In genomic region chr7:141147044-141147443, GRCm38 (mm10) we compare ENCODE assay signal across 16 mouse cellular contexts. TPM values are rescaled to one million over a fixed set of nuclear protein-coding genes. Genes with fewer than 3 reads are reported as not detected.
DNase-seq lines count a peak whose midpoint lies in the region; ATAC-seq lines count a peak whose summit lies in the region.
"Had no signal": no experiment of that assay in that cellular context is flagged by ENCODE, and none has a peak within 500 bp of the region (broad histone marks: within the 10 kb centered on the region; RNA-seq: fewer than 3 reads in every experiment).

No protein-coding gene starts in this region.

- ATAC-seq in megakaryocyte progenitor cell, adult 5-6 weeks (replicated peaks; ENCODE audit: poor library complexity) = peak; percentile 12; the same call in 1 of the 2 replicates
- ATAC-seq: forebrain, postnatal 0 days; Patski had no signal

- peak; percentile 60 for DNase-seq in cerebellum, adult 11-12 months
- no peak for DNase-seq in cerebellum, postnatal 4 days (ENCODE audit: low spot score in 2 of 2)
- DNase-seq in spleen, postnatal 4 days (ENCODE audit: low spot score in 2 of 2) = peak; percentile 43 to 61
- no peak for DNase-seq in spleen, postnatal 14 days (ENCODE audit: low spot score in 2 of 2)
- peak; percentile 47 to 60 for DNase-seq in cerebellum, postnatal 36 days
- no peak for DNase-seq in ovary, postnatal 14 days (ENCODE audit: low spot score)
- no peak for DNase-seq in adrenal gland, postnatal 14 days
- DNase-seq: embryo, embryonic 11 days; forebrain, postnatal 0 days; gastrocnemius, postnatal 10 days; kidney, adult 18-20 months; kidney, postnatal 25 days; retina, postnatal 1 day had no signal

RNA-seq across cellular contexts. Expression of gene Ptdss2, which starts 24.9 kb away (rescaled TPM):
- 5.8 and 9.2 TPM in 2 replicates for total RNA-seq in megakaryocyte progenitor cell, adult 5-6 weeks (2015)
- total RNA-seq in megakaryocyte progenitor cell, adult 5-6 weeks (2017) = 5.7 and 5.8 TPM in 2 replicates
- total RNA-seq in adrenal gland, postnatal 14 days (2021) = 46.2 and 49.6 TPM in 2 replicates

RNA-seq across cellular contexts. Expression of gene Rnh1, which starts 25.6 kb away (rescaled TPM):
- total RNA-seq in megakaryocyte progenitor cell, adult 5-6 weeks (2015) = 36.0 and 41.3 TPM in 2 replicates
- total RNA-seq in megakaryocyte progenitor cell, adult 5-6 weeks (2017) = 43.4 and 57.6 TPM in 2 replicates
- total RNA-seq in adrenal gland, postnatal 14 days (2021) = 186 and 200 TPM in 2 replicates

RNA-seq across cellular contexts. Expression of gene Ano9, which starts 29.4 kb away (rescaled TPM):
- total RNA-seq in megakaryocyte progenitor cell, adult 5-6 weeks (2015) = not detected in 2 replicates
- total RNA-seq in megakaryocyte progenitor cell, adult 5-6 weeks (2017) = not detected in 2 replicates
- total RNA-seq in adrenal gland, postnatal 14 days (2021) = 0.22 and 0.38 TPM in 2 replicates
- total RNA-seq: gastrocnemius, postnatal 10 days; layer of hippocampus, postnatal 25 days had no signal

RNA-seq across cellular contexts. Expression of gene Sigirr, which starts 46.7 kb away (rescaled TPM):
- total RNA-seq in megakaryocyte progenitor cell, adult 5-6 weeks (2015) = 12.3 and 12.6 TPM in 2 replicates
- total RNA-seq in megakaryocyte progenitor cell, adult 5-6 weeks (2017) = 5.8 and 14.0 TPM in 2 replicates
- total RNA-seq in adrenal gland, postnatal 14 days (2021) = 7.5 and 10.0 TPM in 2 replicates

RNA-seq across cellular contexts. Expression of gene Hras, which starts 46.8 kb away (rescaled TPM):
- total RNA-seq in megakaryocyte progenitor cell, adult 5-6 weeks (2015) = 30.5 and 40.6 TPM in 2 replicates
- total RNA-seq in megakaryocyte progenitor cell, adult 5-6 weeks (2017) = 19.9 and 23.7 TPM in 2 replicates
- 81.7 and 83.6 TPM in 2 replicates for total RNA-seq in adrenal gland, postnatal 14 days (2021)

Comparison
In these comparisons a context has a peak if more than half of its experiments do, and no peak if none do; other contexts are left out.
1. DNase-seq: peak in cerebellum, adult 11-12 months (single experiment), spleen, postnatal 4 days (2 of 2) and cerebellum, postnatal 36 days (2 of 2); none in cerebellum, postnatal 4 days (0 of 2), spleen, postnatal 14 days (0 of 2), ovary, postnatal 14 days (single experiment) and adrenal gland, postnatal 14 days (single experiment).